Mouse (Mus musculus): ENCODE data around the gene Rrp8.

- TF ChIP-seq CTCF (conservative IDR thresholded peaks at IDR 0.05; ENCODE audit: low read length) (no peak), POU5F1 (IDR thresholded peaks at IDR 0.05; ENCODE audit: borderline replicate concordance, low read length) (no peak)
These were observed 1.8 kb upstream of the Rrp8 start for GRCm38 (mm10) chr7:105738948-105739347.

Measured in E14TG2a.4 (cell line).